Mouse (Mus musculus) forebrain, embryonic 13.5 days (tissue): ENCODE results near the gene Ctdspl. TPM values are rescaled to one million over a fixed set of nuclear protein-coding genes. Genes with fewer than 3 reads are reported as not detected.
A peak's percentile ranks its signal among the peaks of the same experiment; 100 is the strongest.

Experiments used
- ATAC-seq: fragments of 200-750 bp; cut with Nextera tagmentation; 2 replicates; pipeline ENCODE4 v1.8.0; 2017
- H3K27ac ChIP-seq: fragments of 300-500 bp; sonication (generic); 2 replicates; pipeline ENCODE4 v1.5.1; 2015; ENCODE audit warnings: inconsistent platforms, mild to moderate bottlenecking, moderate library complexity
- H3K27me3 ChIP-seq: fragments of 300-500 bp; sonication (generic); 2 replicates; pipeline ENCODE4 v1.6.1; 2015; ENCODE audit warnings: mild to moderate bottlenecking, inconsistent platforms
- H3K36me3 ChIP-seq: fragments of 300-500 bp; sonication (generic); 2 replicates; pipeline ENCODE4 v1.6.1; 2015; ENCODE audit warnings: mild to moderate bottlenecking, inconsistent platforms; ENCODE audit not compliant: poor library complexity, severe bottlenecking
- H3K4me1 ChIP-seq: fragments of 300-500 bp; sonication (generic); 2 replicates; pipeline ENCODE4 v1.6.1; 2015; ENCODE audit warnings: inconsistent platforms
- H3K4me2 ChIP-seq: fragments of 300-500 bp; sonication (generic); 2 replicates; pipeline ENCODE4 v1.6.1; 2015; ENCODE audit warnings: inconsistent platforms, mild to moderate bottlenecking, moderate library complexity
- H3K4me3 ChIP-seq: fragments of 300-500 bp; sonication (generic); 2 replicates; pipeline ENCODE4 v1.5.1; 2015; ENCODE audit warnings: mild to moderate bottlenecking, inconsistent platforms
- H3K9ac ChIP-seq: fragments of 300-500 bp; sonication (generic); 2 replicates; pipeline ENCODE4 v1.6.1; 2015; ENCODE audit warnings: mild to moderate bottlenecking, inconsistent platforms
- H3K9me3 ChIP-seq: fragments of 300-500 bp; sonication (generic); replicated peaks from 2 replicates; pipeline ENCODE4 v1.6.1; 2016; ENCODE audit warnings: inconsistent platforms
- WGBS: fragments of 180-500 bp; shearing (Covaris S2); methylation state at CpG from one replicate; pipeline ENCODE4 v1.1.7; 2015; 5-methylcytosine and 5-hydroxymethylcytosine counted together
- polyA plus RNA-seq: library from polyadenylated mRNA; unstranded; fragments of >200 nt; fragmentation: Nextera tagmentation; extraction: Ambion mirVana; gene quantifications from 2 replicates; pipeline ENCODE4 v1.2.1, GENCODE M21; 2015

Gene Ctdspl
- polyA plus RNA-seq, 1 experiment from 2014 or later: 6.8 TPM

- no peaks in the 10 kb centered on the region for H3K27me3 ChIP-seq
- no peak overlapping the region for H3K27ac ChIP-seq
- no peak for ATAC-seq
- no peak overlapping the region for H3K9ac ChIP-seq
- no peaks in the 10 kb centered on the region for H3K36me3 ChIP-seq
- H3K9me3 ChIP-seq: no peaks in the 10 kb centered on the region
- 96% methylated on average over 6 of the region's 6 CpGs for WGBS
- no peak overlapping the region for H3K4me2 ChIP-seq
- no peak overlapping the region for H3K4me3 ChIP-seq
- peaks cover 12% of the 10 kb centered on the region for H3K4me1 ChIP-seq
Observed at GRCm38 (mm10) chr9:118891068-118891467, 35.2 kb upstream of the Ctdspl start.

DNA sequence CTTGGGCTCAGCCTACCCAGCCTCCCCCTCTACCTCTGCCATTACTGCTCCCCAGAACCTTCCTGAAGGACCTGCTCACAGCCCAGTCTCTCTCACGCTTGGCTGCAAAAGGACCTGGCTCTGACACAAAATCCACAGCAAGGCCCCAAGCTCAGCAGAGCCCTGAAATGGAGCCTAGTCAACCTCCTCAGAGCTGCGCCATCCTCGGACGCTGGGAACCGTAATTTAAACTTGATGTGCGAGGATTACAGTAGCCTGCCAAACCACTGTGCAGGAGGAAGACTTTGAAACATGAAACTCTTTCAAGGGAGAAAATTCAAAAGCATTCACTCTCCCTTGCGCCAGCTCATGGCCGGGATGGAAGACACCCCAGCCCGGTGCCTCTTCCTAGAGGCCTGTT, 34.7 kb upstream of the Ctdspl start:
- H3K27ac ChIP-seq: no peak overlapping the region
- H3K9me3 ChIP-seq: no peaks in the 10 kb centered on the region
- ATAC-seq: no peak
- WGBS: 82% methylated on average over 9 of the region's 9 CpGs
- no peak overlapping the region for H3K4me3 ChIP-seq
- H3K9ac ChIP-seq: no peak overlapping the region
- H3K27me3 ChIP-seq: no peaks in the 10 kb centered on the region
- no peaks in the 10 kb centered on the region for H3K36me3 ChIP-seq
- H3K4me1 ChIP-seq: peaks cover 12% of the 10 kb centered on the region
- no peak overlapping the region for H3K4me2 ChIP-seq

DNA sequence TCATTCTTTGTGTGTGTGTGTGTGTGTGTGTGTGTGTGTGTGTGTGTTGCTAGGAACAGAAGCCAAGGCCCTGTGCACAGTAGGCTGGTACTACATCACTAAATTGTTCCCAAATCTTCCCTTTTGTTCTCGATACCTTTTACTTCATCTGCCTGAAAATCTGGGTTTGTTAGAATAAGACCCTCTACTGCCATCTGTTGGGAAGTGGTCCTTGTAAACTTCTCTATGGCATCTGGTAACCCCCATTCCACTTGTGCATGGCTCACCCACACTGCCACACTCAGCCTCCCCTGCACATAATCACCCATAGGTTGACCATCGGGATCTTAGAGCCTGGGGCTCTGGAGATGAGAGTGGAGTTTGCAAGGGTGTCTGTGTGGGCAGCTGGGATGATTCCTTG, 31.2 kb upstream of the Ctdspl start:
- WGBS: 89% methylated on average over 2 of the region's 2 CpGs
- Histone ChIP-seq H3K27ac (no peak overlapping the region), H3K9ac (no peak overlapping the region), H3K4me1 (peaks cover 12% of the 10 kb centered on the region), H3K4me3 (no peak overlapping the region), H3K36me3 (no peaks in the 10 kb centered on the region), H3K4me2 (no peak overlapping the region), H3K27me3 (no peaks in the 10 kb centered on the region), H3K9me3 (no peaks in the 10 kb centered on the region)
- ATAC-seq: no peak

DNA sequence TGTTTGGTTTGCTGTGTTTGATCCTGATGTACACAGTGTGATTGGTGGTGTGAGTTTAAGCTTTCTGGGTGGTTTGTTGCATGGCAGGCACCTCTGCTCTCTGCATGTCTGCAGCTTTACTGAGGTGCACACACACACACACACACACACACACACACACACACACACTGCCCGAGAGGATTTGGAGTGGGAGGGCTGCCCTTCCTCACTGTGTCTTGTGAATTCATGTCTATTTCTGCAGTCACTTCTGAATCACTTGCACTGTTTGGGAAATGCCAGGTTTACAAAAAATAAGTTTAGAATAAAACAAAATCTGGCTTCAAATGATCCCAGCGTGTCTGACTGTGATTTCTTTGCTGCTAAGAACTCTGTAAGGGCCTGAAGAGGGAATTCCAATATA, 25.6 kb upstream of the Ctdspl start:
- no peaks in the 10 kb centered on the region for H3K9me3 ChIP-seq
- WGBS: 81% methylated on average over 2 of the region's 2 CpGs
- H3K27me3 ChIP-seq: no peaks in the 10 kb centered on the region; the same call in 1 of the 2 replicates
- no peak overlapping the region for H3K4me3 ChIP-seq
- no peak overlapping the region for H3K4me2 ChIP-seq
- ATAC-seq: no peak
- H3K9ac ChIP-seq: no peak overlapping the region
- H3K4me1 ChIP-seq: peaks cover 4% of the 10 kb centered on the region; the same call in 1 of the 2 replicates
- no peaks in the 10 kb centered on the region for H3K36me3 ChIP-seq
- H3K27ac ChIP-seq: no peak overlapping the region

GRCm38 (mm10) chr9:118901917-118902316, 24.3 kb upstream of the Ctdspl start:
- 26% methylated on average over 5 of the region's 6 CpGs for WGBS
- Histone ChIP-seq H3K4me3 (no peak overlapping the region), H3K9me3 (no peaks in the 10 kb centered on the region), H3K4me2 (no peak overlapping the region), H3K27me3 (no peaks in the 10 kb centered on the region; the same call in 1 of the 2 replicates), H3K9ac (no peak overlapping the region), H3K27ac (no peak overlapping the region), H3K4me1 (peaks cover 4% of the 10 kb centered on the region; the same call in 1 of the 2 replicates), H3K36me3 (no peaks in the 10 kb centered on the region)
- peak; percentile 73 for ATAC-seq

- no peaks in the 10 kb centered on the region; the same call in 1 of the 2 replicates for H3K27me3 ChIP-seq
- H3K27ac ChIP-seq: no peak overlapping the region
- H3K4me3 ChIP-seq: no peak overlapping the region
- peak; percentile 58; the same call in 1 of the 2 replicates for ATAC-seq
- WGBS: 53% methylated on average over 18 of the region's 18 CpGs
- H3K9me3 ChIP-seq: no peaks in the 10 kb centered on the region
- H3K36me3 ChIP-seq: no peaks in the 10 kb centered on the region
- H3K4me2 ChIP-seq: no peak overlapping the region
- H3K9ac ChIP-seq: no peak overlapping the region
- H3K4me1 ChIP-seq: no peaks in the 10 kb centered on the region
Observed at GRCm38 (mm10) chr9:118907934-118908620, 18.2 kb upstream of the Ctdspl start.

DNA sequence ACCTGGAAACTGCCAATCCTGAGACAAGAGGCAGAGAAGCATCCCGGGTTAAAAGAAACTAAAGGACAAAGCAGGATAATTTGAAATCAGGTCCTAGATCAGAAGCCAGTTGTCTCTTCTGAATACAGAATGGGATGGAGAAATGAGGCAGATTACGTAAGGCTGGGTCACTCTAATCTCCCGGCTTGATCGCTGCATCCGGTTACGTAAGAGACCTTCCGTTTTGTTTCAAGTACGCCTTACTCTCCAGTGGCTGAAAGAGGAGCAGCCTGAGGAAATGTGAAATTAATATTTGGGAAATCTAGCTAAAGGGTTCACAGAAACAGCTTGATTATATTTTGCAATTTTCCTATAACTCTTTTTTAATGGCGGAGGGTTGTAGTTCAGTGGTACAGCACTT, 13.2 kb upstream of the Ctdspl start:
- no peak overlapping the region for H3K9ac ChIP-seq
- no peaks in the 10 kb centered on the region for H3K27me3 ChIP-seq
- H3K27ac ChIP-seq: no peak overlapping the region
- 92% methylated on average over 9 of the region's 9 CpGs for WGBS
- ATAC-seq: no peak
- no peak overlapping the region for H3K4me3 ChIP-seq
- H3K36me3 ChIP-seq: no peaks in the 10 kb centered on the region
- 0 out of 2 replicates have a peak, but pooled peaks cover 7% of the 10 kb centered on the region for H3K4me1 ChIP-seq
- H3K9me3 ChIP-seq: no peaks in the 10 kb centered on the region
- no peak overlapping the region for H3K4me2 ChIP-seq

GRCm38 (mm10) chr9:118913613-118914012, 12.6 kb upstream of the Ctdspl start:
- Histone ChIP-seq H3K27ac (no peak overlapping the region), H3K4me1 (0 out of 2 replicates have a peak, but pooled peaks cover 7% of the 10 kb centered on the region), H3K27me3 (no peaks in the 10 kb centered on the region), H3K9me3 (no peaks in the 10 kb centered on the region), H3K9ac (no peak overlapping the region), H3K4me3 (no peak overlapping the region), H3K4me2 (no peak overlapping the region), H3K36me3 (no peaks in the 10 kb centered on the region)
- no peak for ATAC-seq
- 81% methylated on average over 3 of the region's 3 CpGs for WGBS

DNA sequence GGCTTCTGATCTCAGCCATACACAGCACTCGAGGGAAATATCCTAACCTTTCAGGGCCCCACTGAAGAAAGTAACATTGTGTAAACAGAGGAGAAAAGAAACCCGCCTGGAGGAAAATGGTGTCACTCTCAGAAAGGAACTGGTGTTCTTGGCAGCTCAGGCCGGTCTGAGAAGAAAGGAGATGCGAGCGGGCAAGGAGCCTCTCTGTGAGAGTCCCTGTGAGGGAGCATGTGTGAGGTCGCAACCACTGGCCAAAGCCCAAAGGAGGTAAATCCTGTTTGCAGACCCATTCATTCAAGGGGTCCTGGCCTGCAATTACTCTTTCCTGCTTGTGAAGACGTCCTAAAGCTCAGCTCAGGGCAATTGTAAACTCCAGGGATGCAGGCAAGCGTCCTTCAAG, 11.7 kb upstream of the Ctdspl start:
- WGBS: 24% methylated on average over 8 of the region's 8 CpGs
- Histone ChIP-seq H3K9ac (no peak overlapping the region), H3K4me3 (no peak overlapping the region), H3K27me3 (no peaks in the 10 kb centered on the region), H3K4me1 (0 out of 2 replicates have a peak, but pooled peaks cover 7% of the 10 kb centered on the region), H3K36me3 (no peaks in the 10 kb centered on the region), H3K9me3 (no peaks in the 10 kb centered on the region), H3K27ac (no peak overlapping the region), H3K4me2 (no peak overlapping the region)
- no peak for ATAC-seq

GRCm38 (mm10) chr9:118915290-118915689, 11.0 kb upstream of the Ctdspl start:
- Histone ChIP-seq H3K4me3 (no peak overlapping the region), H3K27me3 (no peaks in the 10 kb centered on the region), H3K4me1 (peaks cover 13% of the 10 kb centered on the region), H3K9ac (no peak overlapping the region), H3K9me3 (no peaks in the 10 kb centered on the region), H3K27ac (no peak overlapping the region), H3K36me3 (no peaks in the 10 kb centered on the region), H3K4me2 (no peak overlapping the region)
- 46% methylated on average over 5 of the region's 5 CpGs for WGBS
- no peak for ATAC-seq

DNA sequence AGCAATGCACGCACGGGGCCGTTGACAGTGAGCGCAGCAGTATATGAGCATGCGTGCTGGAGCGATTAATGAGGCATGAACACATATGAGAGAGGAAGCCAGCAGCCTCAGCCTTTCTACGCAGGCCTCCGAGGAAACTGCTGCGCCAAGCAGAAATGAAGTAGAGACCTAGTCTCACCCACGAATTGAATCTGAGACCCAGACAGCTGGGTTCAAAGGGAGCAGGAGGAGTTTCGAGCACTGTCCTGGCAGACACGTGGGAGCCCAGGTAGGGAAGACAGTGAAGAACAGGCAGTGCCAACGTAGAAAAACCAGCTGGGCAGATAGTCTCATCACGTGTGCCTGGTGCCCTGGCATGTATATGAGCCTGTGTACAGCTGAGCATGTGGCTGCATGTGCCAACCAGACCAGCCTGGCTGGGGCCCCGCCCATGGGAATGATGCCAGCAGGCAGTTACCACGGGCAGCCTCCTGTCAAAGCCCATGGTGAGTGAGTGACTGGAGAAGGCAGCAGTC, 6.5 kb upstream of the Ctdspl start:
- H3K27me3 ChIP-seq: no peaks in the 10 kb centered on the region
- no peak overlapping the region for H3K4me3 ChIP-seq
- peak; percentile 61 for ATAC-seq
- H3K36me3 ChIP-seq: no peaks in the 10 kb centered on the region
- H3K4me1 ChIP-seq: peaks cover 16% of the 10 kb centered on the region
- H3K27ac ChIP-seq: no peak overlapping the region
- H3K9me3 ChIP-seq: no peaks in the 10 kb centered on the region
- no peak overlapping the region for H3K4me2 ChIP-seq
- WGBS: 76% methylated on average over 16 of the region's 16 CpGs
- H3K9ac ChIP-seq: no peak overlapping the region

DNA sequence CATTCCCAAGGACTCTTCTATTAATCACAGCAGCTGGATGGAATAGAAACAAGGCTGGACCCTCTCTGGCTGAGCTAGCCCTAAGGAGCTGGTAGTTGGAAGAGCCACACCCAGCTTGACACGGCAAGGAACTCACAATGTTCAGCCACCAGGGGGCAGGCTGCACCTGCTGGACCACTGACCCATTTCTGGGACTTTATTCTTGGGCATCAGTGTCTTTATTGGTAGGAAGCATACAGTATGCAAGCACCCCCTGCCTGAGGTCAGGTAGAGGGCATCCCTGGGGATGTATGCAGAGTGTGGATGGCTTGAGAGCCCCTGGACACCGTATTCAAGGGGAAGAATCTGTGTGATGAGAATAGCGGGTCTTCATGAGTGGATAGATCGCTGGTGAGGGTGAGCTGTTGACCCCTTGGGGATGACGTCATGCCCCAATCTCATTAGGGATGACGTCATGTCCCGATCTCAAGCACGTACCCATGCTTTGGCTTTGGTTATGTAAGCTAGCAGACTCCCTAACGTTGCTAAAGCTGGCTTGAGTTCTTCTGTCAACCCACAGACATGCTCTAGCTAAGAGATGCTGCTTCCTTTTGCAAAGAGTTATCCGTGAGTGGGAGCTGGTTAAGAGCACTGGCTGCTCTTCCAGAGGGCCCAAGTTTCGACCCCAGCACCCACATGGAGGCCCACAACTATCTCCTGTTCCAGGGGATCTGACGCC, 5.3 kb upstream of the Ctdspl start:
- H3K9ac ChIP-seq: no peak overlapping the region
- 0 out of 2 replicates have a peak, but pooled peaks have one; percentile 25 for ATAC-seq
- no peak overlapping the region for H3K4me2 ChIP-seq
- H3K9me3 ChIP-seq: no peaks in the 10 kb centered on the region
- H3K27ac ChIP-seq: no peak overlapping the region
- peaks cover 25% of the 10 kb centered on the region for H3K4me1 ChIP-seq
- 46% methylated on average over 12 of the region's 12 CpGs for WGBS
- H3K4me3 ChIP-seq: no peak overlapping the region
- H3K27me3 ChIP-seq: no peaks in the 10 kb centered on the region
- no peaks in the 10 kb centered on the region for H3K36me3 ChIP-seq
